In the genomic region with DNA sequence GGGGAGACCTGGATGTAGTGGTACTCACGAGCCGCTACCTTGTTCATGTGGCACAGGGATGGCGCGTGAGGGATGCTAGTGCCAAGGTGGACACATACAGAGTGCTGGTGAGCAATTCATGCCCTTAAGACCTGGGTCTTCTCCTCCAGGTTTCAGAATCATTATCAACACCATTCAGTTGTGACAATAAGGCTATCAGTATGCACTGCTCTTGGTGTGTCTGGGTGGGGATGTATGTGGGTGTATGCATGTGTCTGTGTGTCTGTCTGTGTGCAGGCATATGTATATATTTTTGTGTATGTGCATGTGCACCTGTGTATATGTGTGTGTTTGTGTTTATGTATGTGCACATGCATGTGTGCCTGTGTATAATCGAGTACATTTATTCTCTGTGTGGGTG, we compare ENCODE assay signal across 20 mouse cellular contexts.
DNase-seq lines count a peak whose midpoint lies in the region; ATAC-seq and TF ChIP-seq lines count a peak whose summit lies in the region.
"Had no signal": no experiment of that assay in that cellular context is flagged by ENCODE, and none has a peak within 500 bp of the region (broad histone marks: within the 10 kb centered on the region; RNA-seq: fewer than 3 reads in every experiment).

No protein-coding gene starts in this region.

- no peaks in the 10 kb centered on the region for H3K9me3 ChIP-seq in hindbrain, embryonic 10.5 days
- H3K9me3 ChIP-seq in hindbrain, embryonic 16.5 days (ENCODE audit: control insufficient read depth, low read length), result no peaks in the 10 kb centered on the region
- H3K9me3 ChIP-seq in midbrain, embryonic 14.5 days (ENCODE audit: control insufficient read depth, low read length), result no peaks in the 10 kb centered on the region
- H3K9me3 ChIP-seq in midbrain, embryonic 16.5 days (replicated peaks; ENCODE audit: control insufficient read depth, low read length, poor library complexity, severe bottlenecking), result no peaks in the 10 kb centered on the region
- H3K9me3 ChIP-seq in hindbrain, embryonic 14.5 days (ENCODE audit: control insufficient read depth, low read length), result no peaks in the 10 kb centered on the region
- H3K9me3 ChIP-seq in intestine, postnatal 0 days (ENCODE audit: control insufficient read depth), result no peaks in the 10 kb centered on the region
- H3K9me3 ChIP-seq: midbrain, embryonic 13.5 days had no signal

- peak overlapping the region; percentile 25; the same call in 1 of the 2 replicates for H3K27ac ChIP-seq in hindbrain, embryonic 10.5 days
- H3K27ac ChIP-seq in hindbrain, embryonic 16.5 days (ENCODE audit: low read depth, low read length), result no peak overlapping the region
- H3K27ac ChIP-seq in midbrain, embryonic 14.5 days (replicated peaks; ENCODE audit: low read depth, low read length), result 0 out of 2 replicates have a peak overlapping the region, but pooled peaks have one; percentile 8
- H3K27ac ChIP-seq in midbrain, embryonic 16.5 days (ENCODE audit: low read length), result no peak overlapping the region
- peak overlapping the region; percentile 26; the same call in 1 of the 2 replicates for H3K27ac ChIP-seq in hindbrain, embryonic 14.5 days
- H3K27ac ChIP-seq in intestine, postnatal 0 days (ENCODE audit: low read depth, low read length), result no peak overlapping the region
- H3K27ac ChIP-seq: kidney, postnatal 0 days; midbrain, embryonic 13.5 days had no signal

- H3K36me3 ChIP-seq in hindbrain, embryonic 10.5 days, result no peaks in the 10 kb centered on the region
- H3K36me3 ChIP-seq in hindbrain, embryonic 16.5 days (ENCODE audit: control insufficient read depth, insufficient read depth, low read length), result no peaks in the 10 kb centered on the region
- H3K36me3 ChIP-seq in midbrain, embryonic 14.5 days (ENCODE audit: control insufficient read depth, insufficient read depth, low read length), result no peaks in the 10 kb centered on the region
- no peaks in the 10 kb centered on the region for H3K36me3 ChIP-seq in midbrain, embryonic 16.5 days (ENCODE audit: control insufficient read depth, insufficient read depth, low read length)
- H3K36me3 ChIP-seq in hindbrain, embryonic 14.5 days (replicated peaks; ENCODE audit: control insufficient read depth, insufficient read depth), result no peaks in the 10 kb centered on the region
- H3K36me3 ChIP-seq in intestine, postnatal 0 days (ENCODE audit: control insufficient read depth, insufficient read depth), result no peaks in the 10 kb centered on the region; the same call in 1 of the 2 replicates
- H3K36me3 ChIP-seq: midbrain, embryonic 13.5 days had no signal

- H3K4me3 ChIP-seq in hindbrain, embryonic 10.5 days, result no peak overlapping the region
- no peak overlapping the region for H3K4me3 ChIP-seq in hindbrain, embryonic 16.5 days (ENCODE audit: low read length)
- no peak overlapping the region for H3K4me3 ChIP-seq in midbrain, embryonic 14.5 days (replicated peaks; ENCODE audit: low read depth, low read length)
- H3K4me3 ChIP-seq in midbrain, embryonic 16.5 days (ENCODE audit: low read depth, low read length), result no peak overlapping the region
- H3K4me3 ChIP-seq in hindbrain, embryonic 14.5 days (replicated peaks; ENCODE audit: low read length), result no peak overlapping the region
- H3K4me3 ChIP-seq in intestine, postnatal 0 days (ENCODE audit: low read depth, low read length), result no peak overlapping the region
- H3K4me3 ChIP-seq: midbrain, embryonic 13.5 days; myocyte had no signal

- no peak overlapping the region for H3K4me2 ChIP-seq in hindbrain, embryonic 16.5 days (ENCODE audit: low read length)
- no peak overlapping the region for H3K4me2 ChIP-seq in midbrain, embryonic 14.5 days (ENCODE audit: low read length)
- no peak overlapping the region for H3K4me2 ChIP-seq in midbrain, embryonic 16.5 days (ENCODE audit: low read length)
- H3K4me2 ChIP-seq in hindbrain, embryonic 14.5 days (replicated peaks), result no peak overlapping the region
- H3K4me2 ChIP-seq in intestine, postnatal 0 days (replicated peaks; ENCODE audit: low read depth), result no peak overlapping the region
- H3K4me2 ChIP-seq: midbrain, embryonic 13.5 days had no signal

- WGBS in hindbrain, embryonic 10.5 days, result 95% methylated on average over 5 of the region's 5 CpGs
- WGBS in hindbrain, embryonic 16.5 days, result 91% methylated on average over 5 of the region's 5 CpGs
- WGBS in midbrain, embryonic 14.5 days, result 94% methylated on average over 5 of the region's 5 CpGs
- 97% methylated on average over 5 of the region's 5 CpGs for WGBS in midbrain, embryonic 16.5 days
- WGBS in hindbrain, embryonic 14.5 days, result 93% methylated on average over 5 of the region's 5 CpGs
- WGBS in intestine, postnatal 0 days, result 93% methylated on average over 5 of the region's 5 CpGs

- H3K27me3 ChIP-seq in hindbrain, embryonic 10.5 days (ENCODE audit: insufficient read depth, poor library complexity, severe bottlenecking), result peaks cover 16% of the 10 kb centered on the region
- no peaks in the 10 kb centered on the region for H3K27me3 ChIP-seq in hindbrain, embryonic 16.5 days (replicated peaks; ENCODE audit: control insufficient read depth, insufficient read depth, low read length)
- no peaks in the 10 kb centered on the region for H3K27me3 ChIP-seq in midbrain, embryonic 14.5 days (ENCODE audit: control insufficient read depth, insufficient read depth, low read length)
- H3K27me3 ChIP-seq in midbrain, embryonic 16.5 days (ENCODE audit: control insufficient read depth, insufficient read depth, low read depth, low read length), result no peaks in the 10 kb centered on the region
- no peaks in the 10 kb centered on the region for H3K27me3 ChIP-seq in hindbrain, embryonic 14.5 days (ENCODE audit: control insufficient read depth, insufficient read depth, low read length)
- H3K27me3 ChIP-seq in intestine, postnatal 0 days (replicated peaks; ENCODE audit: control insufficient read depth, insufficient read depth, low read length), result no peaks in the 10 kb centered on the region
- H3K27me3 ChIP-seq: midbrain, embryonic 13.5 days had no signal

- no peak overlapping the region for H3K9ac ChIP-seq in hindbrain, embryonic 16.5 days (ENCODE audit: low read depth, low read length)
- no peak overlapping the region for H3K9ac ChIP-seq in midbrain, embryonic 14.5 days (replicated peaks; ENCODE audit: low read length)
- no peak overlapping the region for H3K9ac ChIP-seq in midbrain, embryonic 16.5 days (ENCODE audit: low read depth, low read length)
- H3K9ac ChIP-seq in hindbrain, embryonic 14.5 days, result no peak overlapping the region
- H3K9ac ChIP-seq in intestine, postnatal 0 days (ENCODE audit: low read depth, low read length), result no peak overlapping the region
- H3K9ac ChIP-seq: forebrain, postnatal 0 days; midbrain, embryonic 13.5 days had no signal

- DNase-seq in hindbrain, embryonic 10.5 days (ENCODE audit: low spot score), result no peak
- DNase-seq in midbrain, embryonic 14.5 days, result no peak
- DNase-seq in hindbrain, embryonic 14.5 days (ENCODE audit: low spot score), result no peak
- DNase-seq: adrenal gland, postnatal 36 days; cerebellum, adult 9-10 months; forebrain, postnatal 0 days; kidney, adult 18-20 months; layer of hippocampus, postnatal 36 days; lung, adult 18-20 months; lung, postnatal 10 days; right cerebral cortex, postnatal 14 days; spleen, adult 18-20 months had no signal

- ATAC-seq in hindbrain, embryonic 16.5 days, result no peak
- no peak for ATAC-seq in midbrain, embryonic 14.5 days (ENCODE audit: low FRiP score, low TSS enrichment)
- no peak for ATAC-seq in midbrain, embryonic 16.5 days
- no peak for ATAC-seq in hindbrain, embryonic 14.5 days (ENCODE audit: low FRiP score)
- ATAC-seq in megakaryocyte-erythroid progenitor cell, adult 5-6 weeks (replicated peaks; ENCODE audit: low FRiP score, low TSS enrichment, poor library complexity, severe bottlenecking), result peak; percentile 55
- no peak for ATAC-seq in intestine, postnatal 0 days
- ATAC-seq: CD4-positive, CD25-positive, alpha-beta regulatory T cell, adult 4 months; forebrain, postnatal 0 days; midbrain, embryonic 13.5 days had no signal

- TF ChIP-seq CTCF in intestine, postnatal 0 days (IDR thresholded peaks at IDR 0.05; ENCODE audit: low read depth), result no peak

- peaks cover 56% of the 10 kb centered on the region for H3K4me1 ChIP-seq in hindbrain, embryonic 10.5 days (replicated peaks)
- peaks cover 16% of the 10 kb centered on the region for H3K4me1 ChIP-seq in hindbrain, embryonic 16.5 days (ENCODE audit: control insufficient read depth, insufficient read depth, low read depth, low read length)
- peaks cover 43% of the 10 kb centered on the region for H3K4me1 ChIP-seq in midbrain, embryonic 14.5 days (ENCODE audit: control insufficient read depth, insufficient read depth, low read length)
- peaks cover 28% of the 10 kb centered on the region; the same call in 1 of the 2 replicates for H3K4me1 ChIP-seq in midbrain, embryonic 16.5 days (ENCODE audit: control insufficient read depth, insufficient read depth, low read length)
- H3K4me1 ChIP-seq in hindbrain, embryonic 14.5 days (replicated peaks; ENCODE audit: control insufficient read depth, insufficient read depth, low read length), result peaks cover 36% of the 10 kb centered on the region
- H3K4me1 ChIP-seq in intestine, postnatal 0 days (replicated peaks; ENCODE audit: control insufficient read depth, insufficient read depth, low read length), result no peaks in the 10 kb centered on the region

Comparison
In these comparisons a context has a peak if more than half of its experiments do, and no peak if none do; other contexts are left out.
1. H3K27ac ChIP-seq: peak in hindbrain, embryonic 10.5 days (single experiment), midbrain, embryonic 14.5 days (single experiment) and hindbrain, embryonic 14.5 days (single experiment); none in hindbrain, embryonic 16.5 days (single experiment), midbrain, embryonic 16.5 days (single experiment) and intestine, postnatal 0 days (single experiment).